13 mouse cellular contexts compared by ENCODE assay signal in the genomic region with DNA sequence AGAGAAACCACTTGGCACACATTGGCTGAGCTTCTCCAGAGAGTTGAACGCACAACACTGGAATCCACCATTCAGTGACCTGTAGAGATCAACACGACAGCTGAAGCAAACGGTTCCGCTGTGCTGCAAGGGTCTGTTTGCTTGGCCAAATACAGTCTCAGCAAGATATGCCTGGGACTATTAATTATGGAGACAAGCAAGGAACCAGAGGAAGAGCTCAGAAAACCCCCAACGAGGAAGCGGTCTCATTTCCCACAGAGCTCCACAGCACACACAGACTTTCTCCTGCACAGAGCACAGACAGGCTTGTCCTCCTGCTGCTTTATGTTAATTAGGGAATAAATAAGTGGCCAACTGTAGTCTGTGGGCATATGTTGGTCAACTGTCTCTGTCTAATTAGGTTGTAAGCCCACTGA.
DNase-seq lines count a peak whose midpoint lies in the region; ATAC-seq lines count a peak whose summit lies in the region.
"Had no signal": no experiment of that assay in that cellular context is flagged by ENCODE, and none has a peak within 500 bp of the region (broad histone marks: within the 10 kb centered on the region; RNA-seq: fewer than 3 reads in every experiment).

No protein-coding gene starts in this region.

- ATAC-seq in forebrain, embryonic 12.5 days (ENCODE audit: low FRiP score), result peak; percentile 94
- peak; percentile 96 for ATAC-seq in hindbrain, embryonic 15.5 days (ENCODE audit: low FRiP score, low read depth)
- peak; percentile 95 for ATAC-seq in neural tube, embryonic 12.5 days (ENCODE audit: low FRiP score, low read depth)

- DNase-seq in kidney, postnatal 10 days, result peak; percentile 16
- DNase-seq in kidney, postnatal 25 days, result no peak
- no peak for DNase-seq in thymus, postnatal 10 days (ENCODE audit: low spot score in 2 of 2)
- no peak for DNase-seq in B cell, adult 2 months
- no peak for DNase-seq in right cerebral cortex, postnatal 36 days (ENCODE audit: low spot score in 2 of 2)
- DNase-seq: adrenal gland, adult 2 months; cerebellum, adult 9-10 months; right cerebral cortex, adult 18-20 months had no signal

- H3K27ac ChIP-seq in forebrain, embryonic 12.5 days, result peak overlapping the region; percentile 43; the same call in 1 of the 2 replicates
- no peak overlapping the region for H3K27ac ChIP-seq in hindbrain, embryonic 15.5 days (replicated peaks)
- H3K27ac ChIP-seq in neural tube, embryonic 12.5 days, result no peak overlapping the region
- H3K27ac ChIP-seq: heart, embryonic 15.5 days; macrophage had no signal

- no peak overlapping the region for H3K4me3 ChIP-seq in forebrain, embryonic 12.5 days (replicated peaks)
- H3K4me3 ChIP-seq in hindbrain, embryonic 15.5 days, result no peak overlapping the region
- no peak overlapping the region for H3K4me3 ChIP-seq in neural tube, embryonic 12.5 days
- H3K4me3 ChIP-seq: heart, embryonic 15.5 days had no signal

- H3K9me3 ChIP-seq in forebrain, embryonic 12.5 days, result no peaks in the 10 kb centered on the region
- H3K9me3 ChIP-seq in hindbrain, embryonic 15.5 days, result no peaks in the 10 kb centered on the region
- no peaks in the 10 kb centered on the region for H3K9me3 ChIP-seq in neural tube, embryonic 12.5 days
- H3K9me3 ChIP-seq: heart, embryonic 15.5 days had no signal

- H3K36me3 ChIP-seq in forebrain, embryonic 12.5 days (replicated peaks), result no peaks in the 10 kb centered on the region
- H3K36me3 ChIP-seq in hindbrain, embryonic 15.5 days, result no peaks in the 10 kb centered on the region
- H3K36me3 ChIP-seq in neural tube, embryonic 12.5 days, result no peaks in the 10 kb centered on the region
- H3K36me3 ChIP-seq: heart, embryonic 15.5 days had no signal

- peaks cover 8% of the 10 kb centered on the region for H3K4me1 ChIP-seq in forebrain, embryonic 12.5 days
- 0 out of 2 replicates have a peak, but pooled peaks cover 5% of the 10 kb centered on the region for H3K4me1 ChIP-seq in hindbrain, embryonic 15.5 days (replicated peaks)
- H3K4me1 ChIP-seq in neural tube, embryonic 12.5 days, result peaks cover 6% of the 10 kb centered on the region; the same call in 1 of the 2 replicates
- H3K4me1 ChIP-seq: heart, embryonic 15.5 days had no signal

- no peaks in the 10 kb centered on the region for H3K27me3 ChIP-seq in forebrain, embryonic 12.5 days
- no peaks in the 10 kb centered on the region for H3K27me3 ChIP-seq in hindbrain, embryonic 15.5 days
- no peaks in the 10 kb centered on the region for H3K27me3 ChIP-seq in neural tube, embryonic 12.5 days (replicated peaks)
- H3K27me3 ChIP-seq: heart, embryonic 15.5 days had no signal

- H3K4me2 ChIP-seq in forebrain, embryonic 12.5 days, result peak overlapping the region; percentile 25
- peak overlapping the region; percentile 18 for H3K4me2 ChIP-seq in hindbrain, embryonic 15.5 days
- H3K4me2 ChIP-seq in neural tube, embryonic 12.5 days (replicated peaks), result peak overlapping the region; percentile 22; the same call in 1 of the 2 replicates
- H3K4me2 ChIP-seq: heart, embryonic 15.5 days had no signal

- 38% methylated on average over 6 of the region's 6 CpGs for WGBS in forebrain, embryonic 12.5 days
- 8% methylated on average over 6 of the region's 6 CpGs for WGBS in hindbrain, embryonic 15.5 days
- WGBS in neural tube, embryonic 12.5 days, result 32% methylated on average over 6 of the region's 6 CpGs

- no peak overlapping the region for H3K9ac ChIP-seq in forebrain, embryonic 12.5 days
- H3K9ac ChIP-seq in hindbrain, embryonic 15.5 days, result no peak overlapping the region
- no peak overlapping the region for H3K9ac ChIP-seq in neural tube, embryonic 12.5 days
- H3K9ac ChIP-seq: heart, embryonic 15.5 days had no signal
